Mouse (Mus musculus): ENCODE measurements around the gene Gm27029. TPM values are rescaled to one million over a fixed set of nuclear protein-coding genes. Genes with fewer than 3 reads are reported as not detected.
A peak's percentile ranks its signal among the peaks of the same experiment; 100 is the strongest.

Gene Gm27029
- polyA plus RNA-seq, 1 experiment: 3.8 TPM

GRCm38 (mm10) chr11:101457631-101458030, 33.0 kb upstream of the Gm27029 start:
- H3ac ChIP-seq (ENCODE audit: control insufficient read depth, insufficient read length): no peak overlapping the region
- no peak overlapping the region for H3K4me2 ChIP-seq (ENCODE audit: low read depth)
- no peaks in the 10 kb centered on the region for H3K27me3 ChIP-seq (ENCODE audit: control insufficient read depth, insufficient read depth, insufficient read length)
- no peaks in the 10 kb centered on the region for H3K79me2 ChIP-seq (ENCODE audit: control insufficient read depth, insufficient read depth)
- peaks cover 33% of the 10 kb centered on the region for H3K36me3 ChIP-seq (ENCODE audit: control insufficient read depth, insufficient read depth)
- H3K4me3 ChIP-seq: no peak overlapping the region
- TF ChIP-seq SRF (IDR thresholded peaks at IDR 0.05; ENCODE audit: control insufficient read depth, insufficient read length, low read depth) (no peak), MYOD1 (IDR thresholded peaks at IDR 0.05; ENCODE audit: control insufficient read depth in 1 of 3, insufficient read length in 2 of 3, low read depth in 2 of 3) (no peak), POLR2AphosphoS2 (IDR thresholded peaks at IDR 0.05; ENCODE audit: insufficient read length, low read depth) (no peak), USF1 (IDR thresholded peaks at IDR 0.05; ENCODE audit: low read depth) (no peak), CEBPB (IDR thresholded peaks at IDR 0.05; ENCODE audit: insufficient read depth, poor library complexity, severe bottlenecking) (no peak), REST (IDR thresholded peaks at IDR 0.05; ENCODE audit: insufficient read depth, insufficient read length) (no peak), E2F4 (IDR thresholded peaks at IDR 0.05; ENCODE audit: insufficient read depth) (no peak), POLR2A (IDR thresholded peaks at IDR 0.05; ENCODE audit: insufficient read length, low read depth) (no peak), MYOG (IDR thresholded peaks at IDR 0.05; ENCODE audit: control insufficient read depth in 1 of 3, insufficient read depth in 1 of 3, insufficient read length in 2 of 3, low read depth in 2 of 3) (no peak), MAX (IDR thresholded peaks at IDR 0.05; ENCODE audit: low read depth) (no peak), TCF12 (IDR thresholded peaks at IDR 0.05; ENCODE audit: insufficient read depth, poor library complexity, severe bottlenecking) (no peak), TCF3 (IDR thresholded peaks at IDR 0.05; ENCODE audit: insufficient read length, low read depth) (no peak)

- Histone ChIP-seq H3K27me3 (ENCODE audit: control insufficient read depth, insufficient read depth, insufficient read length) (no peaks in the 10 kb centered on the region), H3K4me2 (ENCODE audit: low read depth) (no peak overlapping the region), H3K4me3 (no peak overlapping the region), H3ac (ENCODE audit: control insufficient read depth, insufficient read length) (no peak overlapping the region), H3K79me2 (ENCODE audit: control insufficient read depth, insufficient read depth) (no peaks in the 10 kb centered on the region), H3K36me3 (ENCODE audit: control insufficient read depth, insufficient read depth) (peaks cover 16% of the 10 kb centered on the region)
- no peak for TF ChIP-seq TCF12 (IDR thresholded peaks at IDR 0.05; ENCODE audit: insufficient read depth, poor library complexity, severe bottlenecking)
- TF ChIP-seq POLR2AphosphoS2 (IDR thresholded peaks at IDR 0.05; ENCODE audit: insufficient read length, low read depth): no peak
- TF ChIP-seq SRF (IDR thresholded peaks at IDR 0.05; ENCODE audit: control insufficient read depth, insufficient read length, low read depth): no peak
Measured at GRCm38 (mm10) chr11:101455627-101456026, 31.0 kb upstream of the Gm27029 start.

- H3ac ChIP-seq (ENCODE audit: control insufficient read depth, insufficient read length): no peak overlapping the region
- peak overlapping the region; percentile 81 for H3K4me2 ChIP-seq (ENCODE audit: low read depth)
- H3K79me2 ChIP-seq (ENCODE audit: control insufficient read depth, insufficient read depth): no peaks in the 10 kb centered on the region
- peaks cover 9% of the 10 kb centered on the region for H3K36me3 ChIP-seq (ENCODE audit: control insufficient read depth, insufficient read depth)
- no peak overlapping the region for H3K4me3 ChIP-seq
- H3K27me3 ChIP-seq (ENCODE audit: control insufficient read depth, insufficient read depth, insufficient read length): no peaks in the 10 kb centered on the region
- no peak for TF ChIP-seq USF1 (IDR thresholded peaks at IDR 0.05; ENCODE audit: low read depth)
- TF ChIP-seq TCF12 (IDR thresholded peaks at IDR 0.05; ENCODE audit: insufficient read depth, poor library complexity, severe bottlenecking): no peak
- no peak for TF ChIP-seq CEBPB (IDR thresholded peaks at IDR 0.05; ENCODE audit: insufficient read depth, poor library complexity, severe bottlenecking)
- TF ChIP-seq E2F4 (IDR thresholded peaks at IDR 0.05; ENCODE audit: insufficient read depth): no peak
- TF ChIP-seq TCF3 (IDR thresholded peaks at IDR 0.05; ENCODE audit: insufficient read length, low read depth): no peak
- TF ChIP-seq POLR2AphosphoS2 (IDR thresholded peaks at IDR 0.05; ENCODE audit: insufficient read length, low read depth): peak; percentile 41
- TF ChIP-seq SRF (IDR thresholded peaks at IDR 0.05; ENCODE audit: control insufficient read depth, insufficient read length, low read depth): no peak
Measured at GRCm38 (mm10) chr11:101454702-101455101, 30.1 kb upstream of the Gm27029 start.

GRCm38 (mm10) chr11:101452093-101452774, 27.6 kb upstream of the Gm27029 start:
- H3K27me3 ChIP-seq (ENCODE audit: control insufficient read depth, insufficient read depth, insufficient read length): no peaks in the 10 kb centered on the region
- no peak overlapping the region for H3K4me3 ChIP-seq
- H3K36me3 ChIP-seq (ENCODE audit: control insufficient read depth, insufficient read depth): peaks cover 5% of the 10 kb centered on the region
- no peak overlapping the region for H3K4me2 ChIP-seq (ENCODE audit: low read depth)
- TF ChIP-seq MYOD1 (IDR thresholded peaks at IDR 0.05; ENCODE audit: control insufficient read depth in 1 of 3, insufficient read length in 2 of 3, low read depth in 2 of 3) (no peak), CEBPB (IDR thresholded peaks at IDR 0.05; ENCODE audit: insufficient read depth, poor library complexity, severe bottlenecking) (no peak), E2F4 (IDR thresholded peaks at IDR 0.05; ENCODE audit: insufficient read depth) (no peak), POLR2AphosphoS2 (IDR thresholded peaks at IDR 0.05; ENCODE audit: insufficient read length, low read depth) (no peak), TCF12 (IDR thresholded peaks at IDR 0.05; ENCODE audit: insufficient read depth, poor library complexity, severe bottlenecking) (no peak), MAX (IDR thresholded peaks at IDR 0.05; ENCODE audit: low read depth) (no peak), SRF (IDR thresholded peaks at IDR 0.05; ENCODE audit: control insufficient read depth, insufficient read length, low read depth) (no peak), TCF3 (IDR thresholded peaks at IDR 0.05; ENCODE audit: insufficient read length, low read depth) (no peak)
- H3K79me2 ChIP-seq (ENCODE audit: control insufficient read depth, insufficient read depth): no peaks in the 10 kb centered on the region
- H3ac ChIP-seq (ENCODE audit: control insufficient read depth, insufficient read length): no peak overlapping the region

GRCm38 (mm10) chr11:101451536-101451935, 26.9 kb upstream of the Gm27029 start:
- H3K79me2 ChIP-seq (ENCODE audit: control insufficient read depth, insufficient read depth): no peaks in the 10 kb centered on the region
- TF ChIP-seq POLR2A (IDR thresholded peaks at IDR 0.05; ENCODE audit: insufficient read length, low read depth) (no peak), SRF (IDR thresholded peaks at IDR 0.05; ENCODE audit: control insufficient read depth, insufficient read length, low read depth) (no peak), MAX (IDR thresholded peaks at IDR 0.05; ENCODE audit: low read depth) (no peak), MYOD1 (IDR thresholded peaks at IDR 0.05; ENCODE audit: control insufficient read depth in 1 of 3, insufficient read length in 2 of 3, low read depth in 2 of 3) (no peak), POLR2AphosphoS2 (IDR thresholded peaks at IDR 0.05; ENCODE audit: insufficient read length, low read depth) (no peak), USF1 (IDR thresholded peaks at IDR 0.05; ENCODE audit: low read depth) (no peak), CEBPB (IDR thresholded peaks at IDR 0.05; ENCODE audit: insufficient read depth, poor library complexity, severe bottlenecking) (no peak), REST (IDR thresholded peaks at IDR 0.05; ENCODE audit: insufficient read depth, insufficient read length) (no peak), TCF12 (IDR thresholded peaks at IDR 0.05; ENCODE audit: insufficient read depth, poor library complexity, severe bottlenecking) (no peak), TCF3 (IDR thresholded peaks at IDR 0.05; ENCODE audit: insufficient read length, low read depth) (no peak), E2F4 (IDR thresholded peaks at IDR 0.05; ENCODE audit: insufficient read depth) (no peak), MYOG (IDR thresholded peaks at IDR 0.05; ENCODE audit: control insufficient read depth in 1 of 3, insufficient read depth in 1 of 3, insufficient read length in 2 of 3, low read depth in 2 of 3) (no peak)
- H3K27me3 ChIP-seq (ENCODE audit: control insufficient read depth, insufficient read depth, insufficient read length): no peaks in the 10 kb centered on the region
- H3ac ChIP-seq (ENCODE audit: control insufficient read depth, insufficient read length): no peak overlapping the region
- H3K4me2 ChIP-seq (ENCODE audit: low read depth): no peak overlapping the region
- no peaks in the 10 kb centered on the region for H3K36me3 ChIP-seq (ENCODE audit: control insufficient read depth, insufficient read depth)
- H3K4me3 ChIP-seq: no peak overlapping the region

All from myocyte (in vitro differentiated cells).